Mouse (Mus musculus): Measurements from ENCODE around the gene Bpifb9a. TPM values are rescaled to one million over a fixed set of nuclear protein-coding genes. Genes with fewer than 3 reads are reported as not detected.
"Not testable (repeated sequence)": the region's sequence is repeated elsewhere in the genome, so short reads cannot be mapped to it uniquely, and the experiment has no call there.

Bpifb9a gene
- not detected in 2 replicates for polyA plus RNA-seq (2016; fragmentation: Nextera tagmentation; extraction: Ambion mirVana)

- not testable (repeated sequence) for H3K36me3 ChIP-seq; H3K4me3 ChIP-seq; ATAC-seq; H3K4me1 ChIP-seq; H3K4me2 ChIP-seq; H3K9ac ChIP-seq; H3K27ac ChIP-seq; H3K27me3 ChIP-seq (replicated peaks); H3K9me3 ChIP-seq (replicated peaks)
- 61% methylated on average over 5 of the region's 5 CpGs for WGBS (ENCODE audit: insufficient replicate concordance)
Measured at GRCm38 (mm10) chr2:154257554-154257953, at the start of gene Bpifb9a. Bpifb9a (plus strand) TSS chr2:154257854.

- no peak overlapping the region for H3K9ac ChIP-seq
- WGBS (ENCODE audit: insufficient replicate concordance), result 16% methylated on average over 3 of the region's 3 CpGs
- no peaks in the 10 kb centered on the region for H3K4me1 ChIP-seq
- H3K27me3 ChIP-seq (replicated peaks), result no peaks in the 10 kb centered on the region
- H3K36me3 ChIP-seq, result no peaks in the 10 kb centered on the region
- H3K4me2 ChIP-seq, result no peak overlapping the region
- no peak overlapping the region for H3K27ac ChIP-seq
- no peak for ATAC-seq
- no peak overlapping the region for H3K4me3 ChIP-seq
- H3K9me3 ChIP-seq (replicated peaks), result no peaks in the 10 kb centered on the region
Measured at GRCm38 (mm10) chr2:154209112-154209511, 48.5 kb upstream of the Bpifb9a start.

GRCm38 (mm10) chr2:154211121-154211520 lies 46.5 kb upstream of the Bpifb9a start:
- ATAC-seq, result no peak
- Histone ChIP-seq H3K4me1 (no peaks in the 10 kb centered on the region), H3K27me3 (replicated peaks) (no peaks in the 10 kb centered on the region), H3K9me3 (replicated peaks) (no peaks in the 10 kb centered on the region), H3K4me2 (no peak overlapping the region), H3K9ac (no peak overlapping the region), H3K27ac (no peak overlapping the region), H3K36me3 (no peaks in the 10 kb centered on the region), H3K4me3 (no peak overlapping the region)
- 72% methylated on average over 1 of the region's 1 CpGs for WGBS (ENCODE audit: insufficient replicate concordance)

- no peak overlapping the region for H3K9ac ChIP-seq
- H3K36me3 ChIP-seq, result no peaks in the 10 kb centered on the region
- no peak overlapping the region for H3K27ac ChIP-seq
- no peaks in the 10 kb centered on the region for H3K27me3 ChIP-seq (replicated peaks)
- 75% methylated on average over 4 of the region's 4 CpGs for WGBS (ENCODE audit: insufficient replicate concordance)
- H3K4me3 ChIP-seq, result no peak overlapping the region
- H3K4me2 ChIP-seq, result no peak overlapping the region
- no peaks in the 10 kb centered on the region for H3K9me3 ChIP-seq (replicated peaks)
- no peak for ATAC-seq
- no peaks in the 10 kb centered on the region for H3K4me1 ChIP-seq
Measured at GRCm38 (mm10) chr2:154211881-154212280, 45.8 kb upstream of the Bpifb9a start.

- Histone ChIP-seq H3K9ac (no peak overlapping the region), H3K27ac (no peak overlapping the region), H3K4me1 (no peaks in the 10 kb centered on the region), H3K4me3 (no peak overlapping the region), H3K27me3 (replicated peaks) (no peaks in the 10 kb centered on the region), H3K4me2 (no peak overlapping the region), H3K36me3 (no peaks in the 10 kb centered on the region), H3K9me3 (replicated peaks) (no peaks in the 10 kb centered on the region)
- no peak for ATAC-seq
- WGBS (ENCODE audit: insufficient replicate concordance), result 13% methylated on average over 5 of the region's 5 CpGs
Measured at GRCm38 (mm10) chr2:154215191-154215590, 42.5 kb upstream of the Bpifb9a start.

GRCm38 (mm10) chr2:154219950-154220349 lies 37.7 kb upstream of the Bpifb9a start:
- H3K4me1 ChIP-seq, result 0 out of 2 replicates have a peak, but pooled peaks cover 8% of the 10 kb centered on the region
- H3K9ac ChIP-seq, result no peak overlapping the region
- WGBS (ENCODE audit: insufficient replicate concordance), result 45% methylated on average over 5 of the region's 5 CpGs
- no peaks in the 10 kb centered on the region for H3K36me3 ChIP-seq
- no peaks in the 10 kb centered on the region for H3K27me3 ChIP-seq (replicated peaks)
- no peak overlapping the region for H3K4me2 ChIP-seq
- ATAC-seq, result no peak
- no peak overlapping the region for H3K4me3 ChIP-seq
- no peaks in the 10 kb centered on the region for H3K9me3 ChIP-seq (replicated peaks)
- no peak overlapping the region for H3K27ac ChIP-seq

- ATAC-seq, result 0 out of 2 replicates have a peak, but pooled peaks have one; percentile 18
- no peak within 1 kb of the TSS for H3K4me3 ChIP-seq
- no peaks in the 10 kb centered on the region for H3K36me3 ChIP-seq
- no peak within 1 kb of the TSS for H3K4me2 ChIP-seq
- 0 out of 2 replicates have a peak, but pooled peaks cover 5% of the 10 kb centered on the region for H3K27me3 ChIP-seq (replicated peaks)
- H3K9me3 ChIP-seq (replicated peaks), result no peaks in the 10 kb centered on the region
- 17% methylated on average over 14 of the region's 14 CpGs for WGBS (ENCODE audit: insufficient replicate concordance)
- H3K27ac ChIP-seq, result no peak within 1 kb of the TSS
- no peak within 1 kb of the TSS for H3K9ac ChIP-seq
- H3K4me1 ChIP-seq, result 0 out of 2 replicates have a peak, but pooled peaks cover 8% of the 10 kb centered on the region
Measured at GRCm38 (mm10) chr2:154223265-154223916, 34.3 kb upstream of the Bpifb9a start, which contains the start of gene Bpifb5. Bpifb5 (plus strand) TSS chr2:154223742.

GRCm38 (mm10) chr2:154223917-154224273 lies 33.8 kb upstream of the Bpifb9a start:
- Histone ChIP-seq H3K27ac (no peak overlapping the region), H3K36me3 (no peaks in the 10 kb centered on the region), H3K9me3 (replicated peaks) (no peaks in the 10 kb centered on the region), H3K4me1 (0 out of 2 replicates have a peak, but pooled peaks cover 8% of the 10 kb centered on the region), H3K27me3 (replicated peaks) (0 out of 2 replicates have a peak, but pooled peaks cover 5% of the 10 kb centered on the region), H3K4me2 (no peak overlapping the region), H3K4me3 (no peak overlapping the region), H3K9ac (no peak overlapping the region)
- ATAC-seq, result no peak
- 34% methylated on average over 2 of the region's 2 CpGs for whole genome bisulfite sequencing (ENCODE audit: insufficient replicate concordance)

GRCm38 (mm10) chr2:154226991-154227390 lies 30.7 kb upstream of the Bpifb9a start:
- H3K27me3 ChIP-seq (replicated peaks), result 0 out of 2 replicates have a peak, but pooled peaks cover 5% of the 10 kb centered on the region
- no peak overlapping the region for H3K27ac ChIP-seq
- H3K9me3 ChIP-seq (replicated peaks), result no peaks in the 10 kb centered on the region
- ATAC-seq, result no peak
- H3K4me2 ChIP-seq, result no peak overlapping the region
- 49% methylated on average over 4 of the region's 4 CpGs for WGBS (ENCODE audit: insufficient replicate concordance)
- no peaks in the 10 kb centered on the region for H3K36me3 ChIP-seq
- H3K4me3 ChIP-seq, result no peak overlapping the region
- H3K9ac ChIP-seq, result no peak overlapping the region
- 0 out of 2 replicates have a peak, but pooled peaks cover 8% of the 10 kb centered on the region for H3K4me1 ChIP-seq

GRCm38 (mm10) chr2:154227830-154228229 lies 29.8 kb upstream of the Bpifb9a start:
- WGBS (ENCODE audit: insufficient replicate concordance), result 75% methylated on average over 5 of the region's 5 CpGs
- Histone ChIP-seq H3K4me2 (no peak overlapping the region), H3K27me3 (replicated peaks) (0 out of 2 replicates have a peak, but pooled peaks cover 5% of the 10 kb centered on the region), H3K4me3 (no peak overlapping the region), H3K4me1 (0 out of 2 replicates have a peak, but pooled peaks cover 8% of the 10 kb centered on the region), H3K27ac (no peak overlapping the region), H3K36me3 (no peaks in the 10 kb centered on the region), H3K9ac (no peak overlapping the region), H3K9me3 (replicated peaks) (no peaks in the 10 kb centered on the region)
- ATAC-seq, result no peak

GRCm38 (mm10) chr2:154233426-154233825 lies 24.2 kb upstream of the Bpifb9a start:
- no peaks in the 10 kb centered on the region for H3K9me3 ChIP-seq (replicated peaks)
- H3K4me2 ChIP-seq, result no peak overlapping the region
- ATAC-seq, result no peak
- H3K4me3 ChIP-seq, result no peak overlapping the region
- H3K4me1 ChIP-seq, result no peaks in the 10 kb centered on the region
- H3K27me3 ChIP-seq (replicated peaks), result no peaks in the 10 kb centered on the region
- no peak overlapping the region for H3K27ac ChIP-seq
- 73% methylated on average over 6 of the region's 6 CpGs for WGBS (ENCODE audit: insufficient replicate concordance)
- H3K9ac ChIP-seq, result no peak overlapping the region
- H3K36me3 ChIP-seq, result no peaks in the 10 kb centered on the region

- Histone ChIP-seq H3K27me3 (replicated peaks) (no peaks in the 10 kb centered on the region), H3K36me3 (no peaks in the 10 kb centered on the region), H3K4me3 (no peak overlapping the region), H3K27ac (no peak overlapping the region), H3K9ac (no peak overlapping the region), H3K9me3 (replicated peaks) (no peaks in the 10 kb centered on the region), H3K4me1 (no peaks in the 10 kb centered on the region), H3K4me2 (no peak overlapping the region)
- no peak for ATAC-seq
- WGBS (ENCODE audit: insufficient replicate concordance), result 68% methylated on average over 6 of the region's 6 CpGs
Measured at GRCm38 (mm10) chr2:154240771-154241170, 16.9 kb upstream of the Bpifb9a start.
